Mouse (Mus musculus): ENCODE measurements around the gene Ccl27a. TPM values are rescaled to one million over a fixed set of nuclear protein-coding genes. Genes with fewer than 3 reads are reported as not detected.

The Ccl27a gene
- total and polyA plus RNA-seq, 2 experiments from 2014 or later: 191 to 318 TPM

- no peaks in the 10 kb centered on the region; the same call in 1 of the 2 replicates for H3K4me1 ChIP-seq (ENCODE audit: insufficient read depth, low read length)
- peak overlapping the region; percentile 43 for H3K4me2 ChIP-seq (ENCODE audit: low read depth, low read length, poor library complexity, severe bottlenecking)
- H3K27me3 ChIP-seq (ENCODE audit: insufficient read depth, low read length): no peaks in the 10 kb centered on the region
- peak overlapping the region; percentile 43; the same call in 1 of the 2 replicates for H3K27ac ChIP-seq (ENCODE audit: low read depth, low read length)
- peak; percentile 28 for TF ChIP-seq CTCF (IDR thresholded peaks at IDR 0.05)
- no peaks in the 10 kb centered on the region for H3K9me3 ChIP-seq (ENCODE audit: low read length)
- DNase-seq (ENCODE audit: low spot score) (peak; percentile 86), ATAC-seq (ENCODE audit: low FRiP score) (peak; percentile 62)
- WGBS: 4% methylated on average over 15 of the region's 15 CpGs
- H3K9ac ChIP-seq (replicated peaks; ENCODE audit: low read length, poor library complexity, severe bottlenecking): peak overlapping the region; percentile 36; the same call in 1 of the 2 replicates
- peak overlapping the region; percentile 30 for H3K4me3 ChIP-seq (ENCODE audit: low read depth, low read length)
- H3K36me3 ChIP-seq (ENCODE audit: insufficient read depth, low read length): 0 out of 2 replicates have a peak, but pooled peaks cover 4% of the 10 kb centered on the region
Observed at GRCm38 (mm10) chr4:41760288-41760721, 13.7 kb downstream of the Ccl27a start.

GRCm38 (mm10) chr4:41759656-41760287, 14.3 kb downstream of the Ccl27a start:
- H3K27ac ChIP-seq (ENCODE audit: low read depth, low read length): peak overlapping the region; percentile 43; the same call in 1 of the 2 replicates
- ATAC-seq (ENCODE audit: low FRiP score): no peak

DNA sequence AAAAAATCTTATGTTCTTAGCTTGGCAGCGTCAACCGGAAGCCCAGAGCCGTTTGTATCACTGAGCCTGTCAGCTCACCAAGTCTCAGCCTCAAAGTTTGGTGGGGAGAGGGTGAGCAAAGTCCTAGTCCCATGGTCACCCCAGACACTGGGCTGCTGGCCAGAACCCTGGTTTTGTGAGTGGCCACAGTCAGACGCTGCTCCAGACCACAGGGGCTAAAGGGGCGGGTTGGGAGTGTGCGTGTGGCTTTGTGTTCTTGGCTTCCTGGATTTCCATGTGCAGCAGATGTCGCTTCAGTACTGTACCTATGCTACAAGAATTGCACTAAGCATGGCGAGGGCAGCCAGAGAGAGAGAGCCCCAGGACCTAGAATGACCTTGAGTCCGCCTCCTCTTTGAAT, 14.8 kb downstream of the Ccl27a start:
- WGBS: 82% methylated on average over 9 of the region's 9 CpGs

More at GRCm38 (mm10) chr4:41759656-41760287, 14.3 kb downstream of the Ccl27a start:
- no peak for DNase-seq (ENCODE audit: low spot score)
- H3K9ac ChIP-seq (replicated peaks; ENCODE audit: low read length, poor library complexity, severe bottlenecking): 0 out of 2 replicates have a peak overlapping the region, but pooled peaks have one; percentile 36
- H3K36me3 ChIP-seq (ENCODE audit: insufficient read depth, low read length): 0 out of 2 replicates have a peak, but pooled peaks cover 4% of the 10 kb centered on the region
- no peak for TF ChIP-seq CTCF (IDR thresholded peaks at IDR 0.05)
- H3K27me3 ChIP-seq (ENCODE audit: insufficient read depth, low read length): no peaks in the 10 kb centered on the region
- H3K4me2 ChIP-seq (ENCODE audit: low read depth, low read length, poor library complexity, severe bottlenecking): peak overlapping the region; percentile 43
- 43% methylated on average over 6 of the region's 6 CpGs for WGBS
- no peaks in the 10 kb centered on the region; the same call in 1 of the 2 replicates for H3K4me1 ChIP-seq (ENCODE audit: insufficient read depth, low read length)
- H3K9me3 ChIP-seq (ENCODE audit: low read length): no peaks in the 10 kb centered on the region
- peak overlapping the region; percentile 30 for H3K4me3 ChIP-seq (ENCODE audit: low read depth, low read length)

GRCm38 (mm10) chr4:41758701-41759100, 15.3 kb downstream of the Ccl27a start:
- H3K4me1 ChIP-seq (ENCODE audit: insufficient read depth, low read length): no peaks in the 10 kb centered on the region; the same call in 1 of the 2 replicates
- H3K36me3 ChIP-seq (ENCODE audit: insufficient read depth, low read length): 0 out of 2 replicates have a peak, but pooled peaks cover 4% of the 10 kb centered on the region
- ATAC-seq (ENCODE audit: low FRiP score): no peak
- 94% methylated on average over 4 of the region's 4 CpGs for WGBS
- H3K27me3 ChIP-seq (ENCODE audit: insufficient read depth, low read length): no peaks in the 10 kb centered on the region
- no peak overlapping the region; the same call in 1 of the 2 replicates for H3K9ac ChIP-seq (replicated peaks; ENCODE audit: low read length, poor library complexity, severe bottlenecking)
- TF ChIP-seq CTCF (IDR thresholded peaks at IDR 0.05): no peak
- H3K9me3 ChIP-seq (ENCODE audit: low read length): no peaks in the 10 kb centered on the region
- no peak overlapping the region for H3K4me3 ChIP-seq (ENCODE audit: low read depth, low read length)
- no peak overlapping the region for H3K4me2 ChIP-seq (ENCODE audit: low read depth, low read length, poor library complexity, severe bottlenecking)
- DNase-seq (ENCODE audit: low spot score): no peak
- no peak overlapping the region for H3K27ac ChIP-seq (ENCODE audit: low read depth, low read length)

More for the DNA sequence above, 14.8 kb downstream of the Ccl27a start:
- H3K4me3 ChIP-seq (ENCODE audit: low read depth, low read length): no peak overlapping the region
- no peak for TF ChIP-seq CTCF (IDR thresholded peaks at IDR 0.05)
- H3K27me3 ChIP-seq (ENCODE audit: insufficient read depth, low read length): no peaks in the 10 kb centered on the region
- H3K9me3 ChIP-seq (ENCODE audit: low read length): no peaks in the 10 kb centered on the region
- H3K4me1 ChIP-seq (ENCODE audit: insufficient read depth, low read length): no peaks in the 10 kb centered on the region; the same call in 1 of the 2 replicates
- H3K9ac ChIP-seq (replicated peaks; ENCODE audit: low read length, poor library complexity, severe bottlenecking): no peak overlapping the region
- ATAC-seq (ENCODE audit: low FRiP score): no peak
- H3K4me2 ChIP-seq (ENCODE audit: low read depth, low read length, poor library complexity, severe bottlenecking): no peak overlapping the region
- no peak overlapping the region for H3K27ac ChIP-seq (ENCODE audit: low read depth, low read length)
- 0 out of 2 replicates have a peak, but pooled peaks cover 4% of the 10 kb centered on the region for H3K36me3 ChIP-seq (ENCODE audit: insufficient read depth, low read length)
- peak; percentile 51 for DNase-seq (ENCODE audit: low spot score)

DNA sequence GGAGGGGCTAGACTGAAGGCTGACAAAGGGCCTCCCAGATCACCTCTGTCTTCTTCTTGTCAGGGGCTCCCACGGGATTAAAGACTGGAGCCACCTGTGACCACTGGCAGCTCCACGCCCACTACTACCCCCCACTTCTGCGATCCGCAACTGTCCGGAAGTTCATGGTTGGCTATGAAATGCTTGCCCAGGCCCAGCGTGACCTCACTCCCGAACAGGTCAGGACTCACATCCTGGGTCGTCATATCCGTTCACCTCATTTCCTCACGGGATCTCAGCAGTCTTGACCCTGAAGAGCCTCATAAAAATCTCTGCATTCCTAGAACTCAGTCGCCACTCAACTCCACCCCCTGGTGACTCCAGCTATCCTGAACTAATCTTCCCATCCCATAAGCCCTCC, 16.0 kb downstream of the Ccl27a start:
- WGBS: 81% methylated on average over 11 of the region's 11 CpGs
- 0 out of 2 replicates have a peak, but pooled peaks cover 4% of the 10 kb centered on the region for H3K36me3 ChIP-seq (ENCODE audit: insufficient read depth, low read length)
- no peaks in the 10 kb centered on the region for H3K9me3 ChIP-seq (ENCODE audit: low read length)
- no peak overlapping the region for H3K4me2 ChIP-seq (ENCODE audit: low read depth, low read length, poor library complexity, severe bottlenecking)
- no peak for ATAC-seq (ENCODE audit: low FRiP score)
- H3K27ac ChIP-seq (ENCODE audit: low read depth, low read length): no peak overlapping the region
- no peak for DNase-seq (ENCODE audit: low spot score)
- no peak overlapping the region for H3K4me3 ChIP-seq (ENCODE audit: low read depth, low read length)
- no peak overlapping the region for H3K9ac ChIP-seq (replicated peaks; ENCODE audit: low read length, poor library complexity, severe bottlenecking)
- no peaks in the 10 kb centered on the region for H3K27me3 ChIP-seq (ENCODE audit: insufficient read depth, low read length)
- TF ChIP-seq CTCF (IDR thresholded peaks at IDR 0.05): no peak
- H3K4me1 ChIP-seq (ENCODE audit: insufficient read depth, low read length): no peaks in the 10 kb centered on the region; the same call in 1 of the 2 replicates

GRCm38 (mm10) chr4:41757321-41757720, 16.7 kb downstream of the Ccl27a start:
- WGBS: 91% methylated on average over 13 of the region's 13 CpGs
- Histone ChIP-seq H3K36me3 (ENCODE audit: insufficient read depth, low read length) (0 out of 2 replicates have a peak, but pooled peaks cover 4% of the 10 kb centered on the region), H3K9me3 (ENCODE audit: low read length) (no peaks in the 10 kb centered on the region), H3K4me1 (ENCODE audit: insufficient read depth, low read length) (no peaks in the 10 kb centered on the region; the same call in 1 of the 2 replicates), H3K4me2 (ENCODE audit: low read depth, low read length, poor library complexity, severe bottlenecking) (no peak overlapping the region), H3K4me3 (ENCODE audit: low read depth, low read length) (no peak overlapping the region), H3K27ac (ENCODE audit: low read depth, low read length) (no peak overlapping the region), H3K27me3 (ENCODE audit: insufficient read depth, low read length) (no peaks in the 10 kb centered on the region), H3K9ac (replicated peaks; ENCODE audit: low read length, poor library complexity, severe bottlenecking) (no peak overlapping the region)
- no peak for TF ChIP-seq CTCF (IDR thresholded peaks at IDR 0.05)
- no peak for DNase-seq (ENCODE audit: low spot score)
- ATAC-seq (ENCODE audit: low FRiP score): no peak

Data from midbrain, postnatal 0 days (tissue).